Mouse (Mus musculus) CD8-positive naive resting alpha-beta T cell, adult 2 months (primary cell): ENCODE results near the gene Lce1d.
"Not testable (repeated sequence)": the region's sequence is repeated elsewhere in the genome, so short reads cannot be mapped to it uniquely, and the experiment has no call there.

ENCODE experiments used
- DNase-seq, 2 experiments: peaks; one replicate each; pipeline ENCODE4 v3.0.0; 2022; ENCODE audit warnings: low read depth in 2 of 2, low spot score in 2 of 2

The Lce1d gene

DNA sequence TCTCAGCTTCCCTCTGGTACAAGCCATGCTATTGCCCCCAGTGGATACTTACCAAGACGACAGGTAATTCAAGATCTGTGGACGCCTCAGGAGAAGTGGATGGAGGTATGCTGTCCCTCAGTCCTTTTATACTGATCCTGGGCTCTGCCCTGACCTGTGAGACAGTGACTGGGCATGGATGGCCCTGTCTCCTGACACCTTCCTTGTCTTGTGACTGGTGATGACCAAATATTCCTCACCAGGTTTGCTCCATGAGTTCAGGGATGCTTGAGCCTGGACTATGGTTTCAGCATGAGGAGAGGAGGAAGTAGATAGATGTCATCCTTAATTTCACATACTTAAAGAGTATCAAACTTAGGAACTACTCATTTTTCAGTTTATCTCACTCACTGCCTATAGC lies at the start of gene Lce1d:
Gene Lce1d, minus strand, starts transcription at position 101 of the 400 bp plus-strand sequence.
- no peak for DNase-seq

DNA sequence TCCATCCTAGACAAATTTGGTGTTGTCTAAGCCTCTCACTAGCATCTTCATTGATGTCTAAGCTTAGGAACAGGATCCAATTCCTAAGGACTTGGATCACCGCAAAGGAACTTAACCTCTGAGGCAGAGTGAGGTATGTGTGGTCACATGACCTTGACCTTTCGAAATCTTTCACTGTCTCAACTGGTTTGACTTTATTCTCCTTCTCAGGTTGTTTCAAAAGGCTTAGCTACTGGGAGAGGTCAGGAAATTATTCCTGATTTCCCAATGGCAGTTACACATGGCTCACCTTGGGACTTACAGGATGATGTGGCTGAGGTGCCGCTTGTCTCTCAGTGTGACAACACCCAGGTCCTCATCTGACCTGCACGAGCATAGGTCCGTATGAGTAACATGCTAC lies 35.6 kb upstream of the Lce1d start:
- DNase-seq, result no peak

DNA sequence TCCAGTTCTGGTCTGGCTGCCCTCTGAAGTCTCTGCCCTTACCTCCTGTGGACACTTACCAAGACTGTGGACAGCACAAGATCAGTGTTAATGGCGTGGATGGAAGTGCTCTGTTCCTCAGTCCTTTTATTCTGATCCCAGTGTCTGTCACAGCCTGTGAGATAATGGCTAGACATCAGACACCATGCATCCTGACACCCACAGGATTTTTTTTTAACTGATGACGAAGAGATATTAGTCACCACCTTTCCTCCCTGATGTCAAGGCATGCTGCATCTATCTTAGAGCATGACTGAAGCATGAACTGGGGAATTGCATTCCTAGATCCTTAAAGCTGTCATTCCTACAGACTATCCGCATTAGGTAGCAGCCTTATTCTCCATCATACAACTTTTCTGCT lies 33.2 kb upstream of the Lce1d start, which contains the start of gene Lce1f:
Gene Lce1f, minus strand, starts transcription at position 101 of the 400 bp plus-strand sequence.
- no peak for DNase-seq

DNA sequence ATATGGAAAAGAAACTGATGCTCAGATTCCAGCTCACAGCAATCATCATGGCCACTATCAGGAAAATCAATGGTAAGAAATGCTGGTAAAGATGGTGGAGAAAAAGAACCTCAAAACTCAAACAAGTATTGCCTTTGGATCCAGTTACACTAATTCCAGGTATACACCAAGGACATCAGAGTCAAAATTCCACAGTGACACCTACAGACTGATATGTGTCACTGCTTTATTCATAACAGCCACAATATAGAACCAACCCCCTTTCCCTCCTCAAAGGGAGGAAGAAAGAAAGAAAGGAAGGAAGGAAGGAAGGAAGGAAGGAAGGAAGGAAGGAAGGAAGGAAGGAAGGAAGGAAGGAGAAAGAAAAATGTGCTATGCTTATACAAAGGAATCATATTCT lies 28.1 kb upstream of the Lce1d start:
- no peak for DNase-seq

DNA sequence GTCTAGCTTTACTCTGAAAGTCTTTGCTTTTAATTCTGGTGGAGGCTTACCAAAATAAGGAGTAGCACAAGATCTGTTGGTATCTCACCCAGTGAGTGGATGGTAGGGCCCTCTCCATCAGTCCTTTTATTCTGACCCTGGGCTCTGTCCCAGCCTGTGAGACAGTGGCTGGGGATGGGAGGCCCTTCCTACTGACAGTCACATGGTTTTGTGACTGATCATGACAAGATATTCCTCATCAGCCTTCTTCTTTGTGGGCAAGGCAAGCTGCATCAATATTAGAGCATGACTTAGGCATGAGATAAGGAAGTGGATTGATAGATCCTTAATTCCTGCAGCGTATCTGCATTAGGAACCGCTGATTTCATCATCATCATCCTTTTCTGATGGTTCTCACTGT lies 22.0 kb upstream of the Lce1d start, which contains the start of gene Lce1e:
Gene Lce1e, minus strand, starts transcription at position 101 of the 400 bp plus-strand sequence.
- no peak for DNase-seq

DNA sequence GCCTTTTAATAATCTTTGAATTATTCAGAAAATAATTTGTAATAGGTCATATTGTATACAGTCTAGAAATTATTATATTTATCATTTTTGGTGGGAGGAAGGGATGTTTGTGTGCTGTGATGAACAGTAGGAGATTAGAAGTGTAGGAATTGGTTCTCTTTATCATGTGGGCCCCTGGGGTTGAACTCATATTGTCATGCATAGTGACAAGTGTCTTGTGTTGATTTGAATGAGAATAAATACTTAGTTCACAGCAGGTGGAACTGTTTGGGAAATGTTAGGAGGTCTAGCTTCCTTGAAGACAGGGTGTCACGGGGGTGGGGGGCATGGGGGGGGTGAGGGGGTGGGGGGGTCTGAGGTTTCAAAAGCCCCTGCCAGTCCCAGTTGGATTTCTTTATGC lies 7.6 kb upstream of the Lce1d start:
- no peak for DNase-seq

DNA sequence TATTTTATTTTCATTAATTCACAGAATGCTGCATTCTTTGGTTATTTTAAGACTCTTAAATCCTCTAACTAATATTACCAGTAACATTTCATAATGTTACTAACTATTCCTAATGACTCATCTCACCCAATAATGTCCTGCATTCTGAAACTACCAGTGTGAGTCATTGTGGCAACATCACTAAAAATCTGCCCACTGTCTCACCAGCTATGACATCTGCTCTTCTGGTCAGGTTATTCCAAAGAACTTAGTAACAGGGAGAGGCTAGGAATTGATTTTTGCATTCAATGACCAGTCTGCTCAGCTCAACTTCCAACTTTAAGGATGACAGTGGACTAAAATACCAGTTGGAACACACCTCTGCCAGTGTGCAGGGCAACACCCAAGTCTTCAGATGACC lies 4.7 kb upstream of the Lce1d start:
- DNase-seq, result no peak

DNA sequence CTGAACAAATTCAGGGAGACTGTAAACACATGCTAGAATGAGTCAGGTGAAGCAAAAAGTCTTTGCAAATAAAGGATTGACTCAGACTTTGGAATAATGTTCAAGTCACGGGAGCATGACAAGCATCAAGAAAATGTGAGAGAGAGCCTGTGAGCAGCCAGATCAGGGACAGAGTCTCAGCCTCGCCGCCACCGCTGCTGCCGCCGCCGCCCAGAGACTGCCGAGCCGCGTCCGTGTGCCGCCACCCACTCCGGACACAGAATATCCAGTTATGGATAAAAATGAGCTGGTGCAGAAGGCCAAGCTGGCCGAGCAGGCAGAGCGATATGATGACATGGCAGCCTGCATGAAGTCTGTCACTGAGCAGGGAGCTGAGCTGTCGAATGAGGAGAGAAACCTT lies 2.1 kb upstream of the Lce1d start:
- DNase-seq, result not testable (repeated sequence)

DNA sequence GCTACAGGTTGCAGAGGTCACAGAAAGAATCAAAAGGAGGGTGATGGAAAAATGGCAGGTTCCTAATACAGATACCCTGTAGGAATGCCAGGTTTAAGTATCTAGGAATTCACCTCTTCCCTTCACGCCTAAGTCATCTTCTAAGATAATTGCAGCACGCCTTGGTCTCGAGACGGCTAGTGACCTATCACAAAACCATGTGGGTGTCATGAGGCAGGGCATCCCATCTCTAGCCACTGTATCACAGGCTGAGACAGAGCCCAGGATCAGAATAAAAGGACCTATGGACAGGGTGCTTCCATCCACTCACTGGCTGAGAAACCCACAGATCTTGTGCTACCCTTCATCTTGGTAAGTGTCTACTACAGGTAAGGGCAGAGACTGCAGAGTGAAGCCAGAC lies 8.1 kb downstream of the Lce1d start, which contains the start of gene Lce1c:
Gene Lce1c, plus strand, starts transcription at position 301 of the 400 bp plus-strand sequence.
- DNase-seq, result no peak

DNA sequence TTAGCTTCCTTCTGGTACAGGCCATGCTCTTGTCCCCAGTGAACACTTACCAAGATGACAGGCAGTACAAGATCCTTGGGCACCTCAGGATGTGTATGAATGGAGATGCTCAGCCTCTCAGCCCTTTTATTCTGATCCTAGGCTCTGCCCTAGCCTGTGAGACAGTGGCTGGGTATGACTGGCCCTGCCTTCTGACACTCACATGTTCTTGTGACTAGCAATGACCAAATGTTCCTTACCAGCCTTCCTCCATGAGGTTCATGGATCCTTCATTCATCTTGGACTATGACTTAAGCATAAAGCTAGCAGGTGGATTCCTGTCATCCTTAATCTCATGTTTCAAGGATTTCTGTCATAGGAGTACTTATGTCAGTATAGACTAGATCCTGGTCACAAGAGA lies 16.8 kb downstream of the Lce1d start, which contains the start of gene Lce1a2:
Gene Lce1a2, minus strand, starts transcription at position 101 of the 400 bp plus-strand sequence.
- no peak for DNase-seq

DNA sequence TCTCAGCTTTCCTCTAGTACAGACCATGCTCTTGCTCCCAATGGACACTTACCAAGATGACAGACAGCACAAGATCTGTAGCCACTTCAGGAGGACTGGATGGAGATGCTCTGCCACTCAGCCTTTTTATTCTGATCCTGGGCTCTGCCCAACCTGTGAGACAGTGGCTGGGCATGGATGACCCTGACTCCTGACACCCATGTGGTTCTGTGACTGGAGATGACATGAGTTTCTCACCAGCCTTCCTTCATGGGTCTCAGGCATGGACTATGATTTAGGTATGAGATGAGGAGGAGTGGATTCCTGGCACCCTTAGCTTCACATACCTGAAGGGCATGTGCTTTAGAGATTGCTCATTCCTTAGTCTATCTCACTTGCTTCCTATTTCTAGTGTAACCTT lies 30.2 kb downstream of the Lce1d start, which contains the start of gene Lce1b:
Gene Lce1b, minus strand, starts transcription at position 101 of the 400 bp plus-strand sequence.
- no peak for DNase-seq

DNA sequence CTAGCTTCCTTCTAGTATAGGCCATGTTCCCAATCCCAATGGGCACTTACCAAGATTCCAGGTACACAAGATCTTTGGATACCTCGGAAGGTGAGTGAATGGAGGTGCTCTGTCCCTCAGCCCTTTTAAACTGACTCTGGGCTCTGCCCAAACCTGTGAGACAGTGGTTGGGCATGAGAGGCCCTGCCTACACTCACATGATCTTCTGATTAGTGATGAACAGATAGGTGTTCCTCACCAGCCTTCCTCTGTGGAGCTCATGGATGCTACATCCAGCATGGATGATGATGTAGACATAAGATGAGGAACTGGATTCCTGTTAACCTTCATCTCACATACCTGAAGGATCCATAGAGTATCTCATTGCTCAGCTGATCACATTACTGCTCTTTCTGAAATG lies 38.8 kb downstream of the Lce1d start, which contains the start of gene Lce1a1:
Gene Lce1a1, minus strand, starts transcription at position 101 of the 400 bp plus-strand sequence.
- DNase-seq, result no peak

DNA sequence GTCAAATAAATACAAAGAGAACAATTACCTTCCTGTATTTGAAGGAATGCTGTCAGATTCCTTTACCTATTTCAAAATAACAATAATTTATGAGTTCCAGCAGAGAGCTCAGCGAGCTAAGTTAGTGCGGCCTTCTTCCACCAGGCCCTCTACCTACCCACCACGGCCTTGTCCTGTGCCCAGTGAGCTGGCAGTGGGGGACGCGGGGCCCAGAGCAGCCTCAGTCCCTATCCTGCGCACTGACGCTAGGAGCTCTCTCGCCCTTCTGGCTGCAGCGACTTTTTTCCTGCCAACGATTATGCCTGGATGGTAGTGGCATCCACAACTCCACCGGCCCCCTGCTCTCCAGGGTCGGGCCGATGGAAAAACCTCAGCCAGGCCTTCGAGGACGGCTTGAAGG lies 47.2 kb downstream of the Lce1d start:
- DNase-seq, result no peak

DNA sequence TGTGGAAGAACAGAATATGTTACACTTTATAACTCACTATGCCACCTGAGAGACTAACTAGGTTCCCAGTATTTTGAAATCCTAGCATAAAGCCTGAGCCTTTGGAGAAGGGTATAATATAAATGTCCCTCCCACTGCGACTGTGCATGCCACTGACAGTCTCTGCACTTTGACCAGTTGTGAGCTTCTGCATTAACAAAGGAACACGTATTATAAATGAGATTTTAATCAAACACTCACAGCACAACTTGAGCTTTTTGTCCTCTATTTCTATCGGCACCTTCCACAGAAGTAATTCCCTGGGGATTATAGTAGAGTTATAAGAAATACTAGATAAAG lies 48.4 kb downstream of the Lce1d start:
- no peak for DNase-seq

DNA sequence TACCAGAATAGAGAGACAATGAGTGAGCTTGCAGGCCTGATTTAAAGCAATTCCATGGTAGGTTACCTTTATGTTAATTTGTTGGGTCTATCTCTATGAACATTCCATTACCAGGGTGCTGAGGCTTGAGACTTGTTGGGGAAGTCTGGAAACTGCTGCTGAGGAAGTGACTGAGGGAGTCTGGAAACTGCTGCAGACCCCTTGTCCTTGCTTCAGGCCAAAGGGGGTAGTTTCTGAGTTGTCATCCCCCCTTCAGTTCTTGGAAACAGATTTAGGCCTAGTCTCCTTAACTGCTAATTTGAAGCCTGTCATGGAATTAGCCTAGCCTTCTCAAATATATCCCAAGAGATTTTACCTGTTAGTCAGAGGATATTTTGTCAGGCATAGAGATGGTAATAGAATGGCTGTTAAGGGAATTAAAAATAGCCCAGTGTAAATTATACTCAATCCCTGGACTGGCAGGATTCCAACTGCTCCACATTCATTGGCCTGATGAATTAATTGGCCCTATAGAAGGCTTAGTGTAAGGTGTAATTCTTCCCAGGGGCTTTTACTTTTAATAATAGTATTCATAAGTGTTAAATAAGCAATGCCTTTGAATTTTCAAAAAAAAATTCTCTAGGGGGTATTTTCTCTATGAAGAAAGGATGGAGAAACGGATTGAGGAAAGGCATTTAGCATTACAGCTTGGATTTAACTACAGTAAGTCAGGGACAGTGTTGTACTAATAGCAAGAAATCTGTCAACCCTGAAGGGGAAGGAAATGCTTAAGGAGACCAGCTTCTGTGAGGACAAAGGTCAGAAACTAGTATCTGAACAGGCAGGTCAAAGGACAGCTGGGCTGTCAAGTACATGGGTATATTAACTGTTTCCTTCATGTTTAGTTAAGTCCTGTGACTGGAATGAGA lies 49.0 kb downstream of the Lce1d start:
- no peak for DNase-seq
